Mouse (Mus musculus): ENCODE results near the gene Dync1i1. TPM values are rescaled to one million over a fixed set of nuclear protein-coding genes. Genes with fewer than 3 reads are reported as not detected.

The Dync1i1 gene
- polyA plus RNA-seq, 1 experiment from 2014 or later = 16.2 TPM

- Histone ChIP-seq H3K4me2 (replicated peaks) (no peak overlapping the region), H3K9ac (no peak overlapping the region), H3K4me1 (no peaks in the 10 kb centered on the region), H3K27ac (no peak overlapping the region), H3K27me3 (replicated peaks) (no peaks in the 10 kb centered on the region), H3K36me3 (no peaks in the 10 kb centered on the region), H3K4me3 (no peak overlapping the region), H3K9me3 (no peaks in the 10 kb centered on the region)
- ATAC-seq (ENCODE audit: low FRiP score, low read depth) = no peak
- 92% methylated on average over 4 of the region's 4 CpGs for WGBS
These were observed 141.8 kb downstream of the Dync1i1 start for GRCm38 (mm10) chr6:5867221-5867620.

GRCm38 (mm10) chr6:5871060-5871459, 145.6 kb downstream of the Dync1i1 start:
- Histone ChIP-seq H3K9me3 (no peaks in the 10 kb centered on the region), H3K9ac (no peak overlapping the region), H3K4me2 (replicated peaks) (no peak overlapping the region), H3K36me3 (no peaks in the 10 kb centered on the region), H3K27ac (no peak overlapping the region), H3K27me3 (replicated peaks) (no peaks in the 10 kb centered on the region), H3K4me1 (no peaks in the 10 kb centered on the region), H3K4me3 (no peak overlapping the region)
- WGBS = 74% methylated on average over 5 of the region's 5 CpGs
- no peak for ATAC-seq (ENCODE audit: low FRiP score, low read depth)

GRCm38 (mm10) chr6:5871581-5872298, 146.3 kb downstream of the Dync1i1 start:
- Histone ChIP-seq H3K4me2 (replicated peaks) (no peak overlapping the region), H3K4me1 (no peaks in the 10 kb centered on the region), H3K27ac (no peak overlapping the region), H3K9ac (no peak overlapping the region), H3K36me3 (no peaks in the 10 kb centered on the region), H3K27me3 (replicated peaks) (no peaks in the 10 kb centered on the region), H3K4me3 (no peak overlapping the region), H3K9me3 (no peaks in the 10 kb centered on the region)
- 77% methylated on average over 15 of the region's 15 CpGs for WGBS
- ATAC-seq (ENCODE audit: low FRiP score, low read depth) = no peak

- no peak overlapping the region for H3K4me2 ChIP-seq (replicated peaks)
- no peaks in the 10 kb centered on the region for H3K9me3 ChIP-seq
- H3K36me3 ChIP-seq = no peaks in the 10 kb centered on the region
- no peaks in the 10 kb centered on the region for H3K4me1 ChIP-seq
- H3K9ac ChIP-seq = no peak overlapping the region
- no peak for ATAC-seq (ENCODE audit: low FRiP score, low read depth)
- H3K4me3 ChIP-seq = no peak overlapping the region
- WGBS = 93% methylated on average over 6 of the region's 6 CpGs
- H3K27me3 ChIP-seq (replicated peaks) = no peaks in the 10 kb centered on the region
- no peak overlapping the region for H3K27ac ChIP-seq
These were observed 163.9 kb downstream of the Dync1i1 start for GRCm38 (mm10) chr6:5889341-5889740.

- H3K4me2 ChIP-seq (replicated peaks) = no peak overlapping the region
- no peaks in the 10 kb centered on the region for H3K36me3 ChIP-seq
- 86% methylated on average over 7 of the region's 7 CpGs for WGBS
- H3K4me3 ChIP-seq = no peak overlapping the region
- no peak for ATAC-seq (ENCODE audit: low FRiP score, low read depth)
- H3K9me3 ChIP-seq = no peaks in the 10 kb centered on the region
- H3K9ac ChIP-seq = no peak overlapping the region
- no peak overlapping the region for H3K27ac ChIP-seq
- no peaks in the 10 kb centered on the region for H3K4me1 ChIP-seq
- no peaks in the 10 kb centered on the region for H3K27me3 ChIP-seq (replicated peaks)
These were observed 185.9 kb downstream of the Dync1i1 start for GRCm38 (mm10) chr6:5911295-5911694.

GRCm38 (mm10) chr6:5915028-5915427, 189.6 kb downstream of the Dync1i1 start:
- 77% methylated on average over 2 of the region's 2 CpGs for WGBS

GRCm38 (mm10) chr6:5920670-5921069, 195.2 kb downstream of the Dync1i1 start:
- Histone ChIP-seq H3K4me3 (no peak overlapping the region), H3K4me2 (replicated peaks) (no peak overlapping the region), H3K9ac (no peak overlapping the region), H3K36me3 (no peaks in the 10 kb centered on the region), H3K27me3 (replicated peaks) (no peaks in the 10 kb centered on the region), H3K4me1 (no peaks in the 10 kb centered on the region), H3K27ac (no peak overlapping the region), H3K9me3 (no peaks in the 10 kb centered on the region)
- 76% methylated on average over 4 of the region's 4 CpGs for WGBS
- no peak for ATAC-seq (ENCODE audit: low FRiP score, low read depth)

More at GRCm38 (mm10) chr6:5915028-5915427, 189.6 kb downstream of the Dync1i1 start:
- Histone ChIP-seq H3K9me3 (no peaks in the 10 kb centered on the region), H3K4me1 (no peaks in the 10 kb centered on the region), H3K4me3 (no peak overlapping the region), H3K27ac (no peak overlapping the region), H3K36me3 (no peaks in the 10 kb centered on the region), H3K9ac (no peak overlapping the region), H3K27me3 (replicated peaks) (no peaks in the 10 kb centered on the region), H3K4me2 (replicated peaks) (no peak overlapping the region)
- no peak for ATAC-seq (ENCODE audit: low FRiP score, low read depth)

GRCm38 (mm10) chr6:5922676-5923075, 197.2 kb downstream of the Dync1i1 start:
- Histone ChIP-seq H3K4me1 (no peaks in the 10 kb centered on the region), H3K27me3 (replicated peaks) (no peaks in the 10 kb centered on the region), H3K9ac (no peak overlapping the region), H3K4me2 (replicated peaks) (no peak overlapping the region), H3K36me3 (no peaks in the 10 kb centered on the region), H3K4me3 (no peak overlapping the region), H3K27ac (no peak overlapping the region), H3K9me3 (no peaks in the 10 kb centered on the region)
- WGBS = 56% methylated on average over 1 of the region's 1 CpGs
- no peak for ATAC-seq (ENCODE audit: low FRiP score, low read depth)

- 91% methylated on average over 7 of the region's 7 CpGs for WGBS
- H3K36me3 ChIP-seq = no peaks in the 10 kb centered on the region
- H3K4me1 ChIP-seq = no peaks in the 10 kb centered on the region
- H3K27me3 ChIP-seq (replicated peaks) = no peaks in the 10 kb centered on the region
- no peak overlapping the region for H3K4me2 ChIP-seq (replicated peaks)
- H3K27ac ChIP-seq = no peak overlapping the region
- ATAC-seq (ENCODE audit: low FRiP score, low read depth) = no peak
- no peaks in the 10 kb centered on the region for H3K9me3 ChIP-seq
- H3K4me3 ChIP-seq = no peak overlapping the region
- H3K9ac ChIP-seq = no peak overlapping the region
These were observed 197.7 kb downstream of the Dync1i1 start for GRCm38 (mm10) chr6:5923148-5923547.

- no peaks in the 10 kb centered on the region for H3K27me3 ChIP-seq (replicated peaks)
- H3K36me3 ChIP-seq = no peaks in the 10 kb centered on the region
- no peak overlapping the region for H3K4me3 ChIP-seq
- no peak overlapping the region for H3K9ac ChIP-seq
- no peaks in the 10 kb centered on the region for H3K4me1 ChIP-seq
- 87% methylated on average over 8 of the region's 8 CpGs for WGBS
- H3K27ac ChIP-seq = no peak overlapping the region
- no peaks in the 10 kb centered on the region for H3K9me3 ChIP-seq
- no peak for ATAC-seq (ENCODE audit: low FRiP score, low read depth)
- no peak overlapping the region for H3K4me2 ChIP-seq (replicated peaks)
These were observed 204.7 kb downstream of the Dync1i1 start for GRCm38 (mm10) chr6:5930140-5930539.

- Histone ChIP-seq H3K9ac (no peak overlapping the region), H3K9me3 (no peaks in the 10 kb centered on the region), H3K27me3 (replicated peaks) (no peaks in the 10 kb centered on the region), H3K36me3 (no peaks in the 10 kb centered on the region), H3K4me3 (no peak overlapping the region), H3K27ac (no peak overlapping the region), H3K4me2 (replicated peaks) (no peak overlapping the region), H3K4me1 (no peaks in the 10 kb centered on the region)
- WGBS = 82% methylated on average over 8 of the region's 8 CpGs
- ATAC-seq (ENCODE audit: low FRiP score, low read depth) = no peak
These were observed 210.3 kb downstream of the Dync1i1 start for GRCm38 (mm10) chr6:5935587-5936353.

GRCm38 (mm10) chr6:5949812-5950392, 224.5 kb downstream of the Dync1i1 start:
- Histone ChIP-seq H3K4me2 (replicated peaks) (no peak overlapping the region), H3K9ac (no peak overlapping the region), H3K9me3 (no peaks in the 10 kb centered on the region), H3K4me1 (no peaks in the 10 kb centered on the region), H3K27ac (no peak overlapping the region), H3K27me3 (replicated peaks) (no peaks in the 10 kb centered on the region), H3K36me3 (no peaks in the 10 kb centered on the region), H3K4me3 (no peak overlapping the region)
- 46% methylated on average over 9 of the region's 9 CpGs for WGBS
- ATAC-seq (ENCODE audit: low FRiP score, low read depth) = no peak

Measured in neural tube, embryonic 12.5 days (tissue).